Mouse (Mus musculus) yolk sac, embryonic 10.5 days (tissue): ENCODE measurements around the gene Uchl5.

Experiments
- DNase-seq: peaks from one replicate; pipeline ENCODE4 v3.0.0-alpha.2; 2017; ENCODE audit warnings: low spot score

Gene Uchl5

GRCm38 (mm10) chr1:143803537-143803936 lies 26.5 kb downstream of the Uchl5 start:
- DNase-seq, result no peak

GRCm38 (mm10) chr1:143809062-143809461 lies 32.0 kb downstream of the Uchl5 start:
- no peak for DNase-seq

DNA sequence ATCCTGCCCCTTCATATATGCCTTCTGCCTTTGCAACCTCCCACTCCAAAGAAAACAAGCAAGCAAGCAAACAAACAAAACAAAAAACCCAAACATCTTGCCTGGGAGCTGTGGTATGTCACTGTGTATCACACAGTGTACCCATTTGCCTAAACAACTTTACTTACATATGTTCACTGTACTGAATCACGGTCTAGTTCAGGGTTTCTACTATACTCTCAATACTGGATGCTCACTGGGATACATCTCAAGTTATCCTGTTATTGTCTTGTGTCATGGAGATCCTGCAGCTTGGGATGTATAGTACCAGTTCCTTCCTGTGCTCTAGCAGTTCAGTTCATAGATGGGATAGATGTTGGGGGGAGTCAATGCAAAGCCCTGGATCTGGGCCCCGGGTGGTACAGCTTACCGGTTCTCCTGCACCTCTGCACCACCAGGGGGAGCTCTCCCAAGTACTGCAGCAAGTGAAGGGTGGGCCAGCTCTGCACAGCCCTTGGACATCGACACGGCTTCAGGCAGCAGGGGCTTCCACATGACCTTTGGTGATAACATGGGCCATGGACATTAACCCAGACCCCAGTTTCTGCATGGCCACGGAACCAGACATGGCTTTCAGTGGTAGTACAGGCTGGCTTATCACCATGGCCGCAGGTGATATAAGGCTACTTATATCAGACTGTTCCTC lies 36.7 kb downstream of the Uchl5 start:
- DNase-seq, result peak; percentile 40

DNA sequence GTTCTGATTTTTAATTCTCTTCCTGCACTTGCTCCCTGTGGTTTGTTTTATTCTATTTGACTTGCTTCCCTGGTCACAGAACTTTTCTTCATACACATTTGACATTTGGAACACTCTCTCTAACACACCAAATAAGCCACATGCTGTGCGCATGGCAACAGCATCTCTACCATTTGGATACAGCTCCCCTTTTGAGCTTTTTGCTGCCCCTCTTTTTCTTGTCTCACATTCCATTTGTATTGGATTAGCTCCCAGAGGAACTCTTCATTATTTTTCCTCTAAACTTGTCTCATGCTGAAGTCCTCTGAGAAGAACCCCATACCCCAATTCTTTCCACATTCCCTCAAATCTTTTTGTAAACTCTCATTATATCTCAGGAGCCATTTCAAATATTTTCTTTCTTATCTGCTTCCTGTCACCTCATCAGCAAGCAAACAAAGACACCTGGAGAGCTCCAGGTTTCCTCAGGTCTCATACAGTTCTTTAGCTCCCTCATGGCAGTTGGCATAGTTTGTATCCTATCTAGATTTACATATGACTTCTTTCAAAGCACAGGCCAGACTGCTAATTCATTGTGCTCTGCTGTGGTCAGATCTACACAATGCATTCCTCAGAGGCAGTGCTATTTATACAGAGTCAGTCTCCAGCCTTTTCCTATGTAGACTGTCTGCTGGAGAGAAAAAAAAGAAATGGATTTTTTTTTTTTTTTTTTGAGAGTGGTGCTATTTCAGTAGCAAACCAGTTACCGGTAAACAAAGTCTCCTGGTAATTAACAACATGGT lies 43.2 kb downstream of the Uchl5 start:
- DNase-seq, result no peak

DNA sequence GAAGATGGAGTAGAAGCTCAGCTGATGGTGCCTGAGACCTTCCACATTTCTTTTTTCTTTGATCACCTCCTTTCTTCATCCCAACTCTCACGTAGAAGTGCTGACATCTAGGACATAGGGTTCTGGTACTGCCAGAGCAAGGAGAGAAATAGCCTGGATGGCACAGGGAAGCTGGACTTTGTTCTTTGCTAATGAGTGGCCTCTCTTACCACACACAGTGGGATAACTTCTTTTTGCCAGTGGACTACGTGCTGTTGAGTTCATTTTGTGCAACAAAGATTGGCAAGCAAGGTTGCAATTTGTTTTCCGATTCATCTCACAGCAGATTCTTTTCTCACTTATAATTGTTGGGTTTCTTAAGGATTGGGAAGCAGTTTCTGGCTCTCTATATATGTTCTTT lies 45.6 kb downstream of the Uchl5 start:
- no peak for DNase-seq

DNA sequence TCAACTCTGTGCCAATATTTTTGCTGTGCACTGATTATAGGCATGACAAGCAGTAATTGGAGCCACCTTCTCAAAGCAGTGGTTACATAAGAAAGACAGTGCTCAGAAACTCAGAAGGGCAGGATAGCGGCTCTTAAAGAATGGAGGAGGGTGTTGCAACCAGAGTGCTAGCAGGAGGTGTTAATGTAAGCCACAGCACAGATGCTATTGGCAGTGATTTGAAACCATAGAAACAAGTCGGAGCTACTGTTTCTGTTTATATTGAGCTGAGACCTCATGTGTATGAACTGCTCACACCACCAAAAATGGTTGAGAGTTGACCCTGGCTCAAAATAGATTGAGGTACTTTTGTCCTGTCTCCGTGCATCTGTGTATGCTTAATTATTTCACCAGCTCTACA lies 53.6 kb downstream of the Uchl5 start:
- no peak for DNase-seq

- DNase-seq, result no peak
Measured at GRCm38 (mm10) chr1:143836363-143837182, 59.5 kb downstream of the Uchl5 start.

GRCm38 (mm10) chr1:143837681-143838080 lies 60.6 kb downstream of the Uchl5 start:
- no peak for DNase-seq

DNA sequence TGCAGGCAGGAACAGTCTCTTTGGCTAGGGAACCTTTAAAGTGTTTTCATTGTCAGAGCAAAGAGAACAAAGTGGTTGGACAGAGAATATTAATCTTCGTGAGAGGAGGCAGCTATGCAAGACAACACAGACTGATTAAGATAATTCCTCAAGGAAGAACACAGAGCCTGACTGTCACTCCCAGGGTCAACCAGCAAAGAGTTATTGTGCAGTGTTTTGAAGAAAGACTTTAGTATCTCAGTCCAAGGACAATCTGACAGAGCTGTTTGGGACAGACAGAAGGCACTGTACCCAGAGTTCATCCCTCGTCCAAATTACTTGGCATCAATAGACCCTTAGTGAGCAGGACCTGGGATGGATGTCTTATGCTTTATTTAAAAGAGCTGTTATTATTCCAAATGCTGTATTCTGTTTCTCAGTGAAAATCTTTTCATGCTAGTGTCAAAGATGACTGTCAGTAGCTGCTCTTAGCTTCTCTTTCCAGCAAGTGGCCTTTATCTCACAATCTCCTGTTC lies 61.9 kb downstream of the Uchl5 start:
- DNase-seq, result no peak

DNA sequence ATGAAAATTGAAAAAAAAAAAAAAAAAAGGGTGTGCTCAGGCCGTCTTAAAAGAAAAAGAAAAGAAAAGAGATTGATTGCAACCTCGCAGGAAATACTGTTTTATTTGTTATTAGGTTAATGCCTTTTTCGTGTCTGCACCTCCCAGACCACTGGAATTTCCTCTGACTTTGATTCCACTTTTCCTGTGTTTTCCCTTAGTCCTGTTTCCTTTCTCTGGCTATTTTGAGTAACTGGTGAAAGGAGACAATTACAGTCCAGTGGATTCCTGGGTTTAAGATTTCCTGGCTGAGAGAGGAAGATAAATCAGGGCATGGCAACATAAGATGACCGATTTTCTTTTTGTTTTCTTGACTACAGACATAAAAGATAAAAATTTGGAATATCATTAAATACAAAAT lies 75.3 kb downstream of the Uchl5 start:
- no peak for DNase-seq

DNA sequence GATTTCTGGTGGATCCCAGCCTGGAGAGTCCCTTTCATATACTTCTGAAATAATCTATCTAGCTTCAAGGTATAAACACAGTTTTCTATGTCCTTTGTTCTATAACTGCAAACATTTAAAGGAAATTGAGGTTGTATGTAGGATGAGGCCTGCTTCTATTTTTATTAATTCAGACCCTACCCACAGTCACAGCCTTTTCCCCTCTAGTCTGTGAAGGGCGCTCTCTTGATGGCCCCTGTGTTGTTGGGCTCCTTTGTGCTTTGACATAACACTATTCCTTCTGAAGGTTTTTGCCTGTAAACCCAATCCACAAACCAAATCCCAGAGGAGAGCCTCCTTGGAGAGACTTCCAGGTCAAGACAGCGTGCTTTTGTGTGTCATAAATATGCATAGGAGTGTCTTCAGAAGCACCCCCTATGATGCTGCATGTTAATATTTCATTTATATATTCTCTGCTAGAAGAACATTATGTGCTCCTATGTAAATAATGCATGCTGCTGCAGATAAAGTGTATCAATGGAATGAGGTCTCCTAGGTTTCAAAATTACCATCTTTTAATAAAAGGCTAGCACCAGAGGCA lies 75.8 kb downstream of the Uchl5 start:
- DNase-seq, result no peak

- no peak for DNase-seq
Measured at GRCm38 (mm10) chr1:143853691-143854115, 76.6 kb downstream of the Uchl5 start.

DNA sequence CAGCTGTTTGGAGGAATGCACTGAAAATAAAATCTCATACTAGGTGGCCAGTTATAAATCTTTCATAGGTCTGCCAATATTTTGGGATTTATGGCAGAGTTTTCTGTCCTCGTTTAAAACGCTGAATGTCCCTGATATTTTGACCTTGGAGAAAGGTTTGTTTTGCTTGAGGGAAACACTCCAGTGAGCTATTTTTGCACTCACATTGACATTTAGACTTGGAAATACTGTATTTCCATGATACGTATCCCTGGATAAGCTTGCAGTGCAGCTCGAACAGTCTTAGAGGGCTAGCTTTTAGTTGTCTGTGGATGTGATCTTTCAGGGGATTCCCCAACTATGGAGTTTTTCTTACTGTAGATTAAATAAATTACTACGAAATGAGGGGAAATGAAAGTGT lies 78.6 kb downstream of the Uchl5 start:
- DNase-seq, result no peak
